Mouse (Mus musculus) midbrain, postnatal 0 days (tissue): ENCODE measurements around the gene Haao. TPM values are rescaled to one million over a fixed set of nuclear protein-coding genes. Genes with fewer than 3 reads are reported as not detected.

Experiments used
- ATAC-seq: fragments of 200-750 bp; cut with Nextera tagmentation; 2 replicates; pipeline ENCODE4 v1.8.0; 2017; ENCODE audit warnings: moderate number of reproducible peaks, mild to moderate bottlenecking, moderate TSS enrichment, moderate library complexity; ENCODE audit not compliant: low FRiP score
- DNase-seq: peaks from one replicate; pipeline ENCODE4 v3.0.0-alpha.2; 2015; ENCODE audit warnings: low spot score
- H3K27ac ChIP-seq: fragments of 300-500 bp; sonication (generic); 2 replicates; pipeline ENCODE4 v1.5.1; 2014; ENCODE audit warnings: low read depth, mild to moderate bottlenecking, low read length, mixed read lengths
- H3K27me3 ChIP-seq: fragments of 300-500 bp; sonication (generic); 2 replicates; pipeline ENCODE4 v1.6.1; 2014; ENCODE audit warnings: low read length, control low read depth, mixed read lengths; ENCODE audit not compliant: insufficient read depth
- H3K36me3 ChIP-seq: fragments of 300-500 bp; sonication (generic); 2 replicates; pipeline ENCODE4 v1.6.1; 2014; ENCODE audit warnings: low read length, control low read depth, mixed read lengths; ENCODE audit not compliant: insufficient read depth
- H3K4me1 ChIP-seq: fragments of 300-500 bp; sonication (generic); 2 replicates; pipeline ENCODE4 v1.6.1; 2014; ENCODE audit warnings: mild to moderate bottlenecking, control low read depth, antibody characterized with exemption, low read length, mixed read lengths; ENCODE audit not compliant: insufficient read depth
- H3K4me2 ChIP-seq: fragments of 300-500 bp; sonication (generic); 2 replicates; pipeline ENCODE4 v1.6.1; 2014; ENCODE audit warnings: low read depth, mild to moderate bottlenecking, low read length, mixed read lengths; ENCODE audit not compliant: poor library complexity, severe bottlenecking
- H3K4me3 ChIP-seq: fragments of 300-500 bp; sonication (generic); 2 replicates; pipeline ENCODE4 v1.5.1; 2014; ENCODE audit warnings: low read depth, mild to moderate bottlenecking, low read length, moderate library complexity
- H3K9ac ChIP-seq: fragments of 300-500 bp; sonication (generic); replicated peaks from 2 replicates; pipeline ENCODE4 v1.6.1; 2014; ENCODE audit warnings: mild to moderate bottlenecking, low read length, moderate library complexity, mixed read lengths; ENCODE audit not compliant: poor library complexity, severe bottlenecking
- H3K9me3 ChIP-seq: fragments of 300-500 bp; sonication (generic); 2 replicates; pipeline ENCODE4 v1.6.1; 2016; ENCODE audit warnings: low read length, control low read depth
- CTCF ChIP-seq: IDR thresholded peaks from 2 replicates; pipeline ENCODE4 v1.5.1; 2016; ENCODE audit warnings: antibody characterized with exemption, mild to moderate bottlenecking
- WGBS: fragments of 180-500 bp; shearing (Covaris S2); extraction: QIAGEN DNeasy Blood & Tissue Kit; methylation state at CpG from one replicate; pipeline ENCODE4 v1.1.7; 2014; 5-methylcytosine and 5-hydroxymethylcytosine counted together
- polyA plus RNA-seq: library from polyadenylated mRNA; unstranded; fragments of >200 nt; fragmentation: Nextera tagmentation; extraction: Ambion mirVana; gene quantifications from 2 replicates; pipeline ENCODE4 v1.2.1, GENCODE M21; 2015
- total RNA-seq: library from RNA; depleted of rRNA; stranded (reverse); fragments of >200 nt; gene quantifications from 2 replicates; pipeline ENCODE4 v1.2.3, GENCODE M21; 2014; rRNA removed

Gene Haao
- total and polyA plus RNA-seq, 2 experiments from 2014 or later = 0.23 TPM; not detected in 1

- Histone ChIP-seq H3K4me3 (no peak overlapping the region), H3K36me3 (0 out of 2 replicates have a peak, but pooled peaks cover 5% of the 10 kb centered on the region), H3K9me3 (no peaks in the 10 kb centered on the region), H3K27me3 (no peaks in the 10 kb centered on the region; the same call in 1 of the 2 replicates), H3K4me2 (no peak overlapping the region), H3K9ac (no peak overlapping the region), H3K27ac (no peak overlapping the region), H3K4me1 (no peaks in the 10 kb centered on the region)
- TF ChIP-seq CTCF = no peak
- DNase-seq (no peak), ATAC-seq (no peak)
- 83% methylated on average over 5 of the region's 5 CpGs for WGBS
Measured at GRCm38 (mm10) chr17:83790158-83790557, 57.6 kb downstream of the Haao start.

GRCm38 (mm10) chr17:83786418-83786817, 61.3 kb downstream of the Haao start:
- H3K36me3 ChIP-seq = 0 out of 2 replicates have a peak, but pooled peaks cover 4% of the 10 kb centered on the region
- no peak overlapping the region for H3K9ac ChIP-seq
- DNase-seq (no peak), ATAC-seq (no peak)
- no peak overlapping the region for H3K4me3 ChIP-seq
- no peaks in the 10 kb centered on the region for H3K4me1 ChIP-seq
- H3K9me3 ChIP-seq = no peaks in the 10 kb centered on the region
- H3K27ac ChIP-seq = no peak overlapping the region
- no peaks in the 10 kb centered on the region for H3K27me3 ChIP-seq
- WGBS = 96% methylated on average over 6 of the region's 6 CpGs
- H3K4me2 ChIP-seq = no peak overlapping the region
- no peak for TF ChIP-seq CTCF

- Histone ChIP-seq H3K27ac (no peak overlapping the region), H3K9me3 (no peaks in the 10 kb centered on the region), H3K27me3 (no peaks in the 10 kb centered on the region), H3K4me1 (no peaks in the 10 kb centered on the region), H3K4me2 (no peak overlapping the region), H3K9ac (no peak overlapping the region), H3K36me3 (peaks cover 2% of the 10 kb centered on the region; the same call in 1 of the 2 replicates), H3K4me3 (no peak overlapping the region)
- DNase-seq = peak; percentile 30
- WGBS = 45% methylated on average over 5 of the region's 5 CpGs
- TF ChIP-seq CTCF = no peak
- ATAC-seq = no peak
Measured at GRCm38 (mm10) chr17:83782740-83783139, 65.0 kb downstream of the Haao start.

Other genes with a start within 250 kb of the Haao start
- gene Kcng3, start 216.1 kb downstream of the Haao start, total RNA-seq = 2.3 and 4.0 TPM in 2 replicates
- 0.05 and 0.09 TPM in 2 replicates for gene Kcng3, start 216.1 kb downstream of the Haao start, polyA plus RNA-seq
- gene Mta3, start 141.8 kb downstream of the Haao start, total RNA-seq = 40.3 and 43.6 TPM in 2 replicates
- gene Mta3, start 141.8 kb downstream of the Haao start, polyA plus RNA-seq = 27.3 and 28.9 TPM in 2 replicates